Mouse (Mus musculus) thymus, postnatal 36 days (tissue): ENCODE data around the gene Map1lc3b.
"Not testable (repeated sequence)": the region's sequence is repeated elsewhere in the genome, so short reads cannot be mapped to it uniquely, and the experiment has no call there.

Experiments
- DNase-seq, 2 experiments: peaks; one replicate each; pipeline ENCODE4 v3.0.0; 2022; ENCODE audit warnings: mixed read lengths in 2 of 2

Gene Map1lc3b

DNA sequence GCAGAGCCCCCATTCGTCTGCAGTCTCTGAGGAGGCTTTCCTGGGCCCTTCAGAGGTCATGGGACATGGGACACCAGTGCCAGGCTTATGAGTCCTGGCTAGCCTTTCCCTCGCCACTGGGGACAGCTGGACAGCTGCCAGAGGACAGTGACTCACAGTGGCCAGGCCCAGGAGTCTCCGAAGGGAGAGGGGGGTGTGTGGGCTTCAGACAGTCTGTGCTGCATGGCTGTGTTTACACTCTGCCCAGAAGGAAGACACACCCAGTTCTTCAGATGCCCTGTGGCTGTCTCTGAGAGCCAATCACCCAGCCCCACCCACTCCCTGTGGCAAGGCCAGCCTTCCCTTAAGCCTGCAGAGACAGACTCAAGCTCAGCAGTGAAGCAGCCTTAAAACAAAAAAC is 16.9 kb upstream of the Map1lc3b start:
- DNase-seq, result no peak

DNA sequence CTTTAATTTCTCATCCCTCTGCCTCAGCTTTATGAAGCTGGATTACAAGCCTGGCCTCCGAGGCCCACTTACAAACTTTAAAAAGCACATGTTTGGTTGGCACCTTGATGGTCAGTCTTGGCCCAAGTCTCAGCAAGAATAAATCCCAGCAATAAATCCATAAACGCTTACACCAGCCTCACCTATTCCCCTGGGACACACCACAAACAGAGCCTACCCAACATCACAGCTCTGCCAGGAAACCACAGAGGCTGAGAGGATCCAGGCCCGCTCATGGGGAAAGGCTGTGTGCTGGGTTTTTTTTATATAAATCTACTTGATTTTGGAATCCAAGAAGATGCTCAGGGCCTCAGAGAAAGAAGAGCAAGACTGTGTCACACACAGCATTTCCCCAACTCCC is 14.5 kb upstream of the Map1lc3b start:
- no peak for DNase-seq

GRCm38 (mm10) chr8:121577751-121578675 is 12.1 kb upstream of the Map1lc3b start:
- no peak for DNase-seq

- peak; percentile 94 for DNase-seq
Measured at GRCm38 (mm10) chr8:121578676-121579451, 11.3 kb upstream of the Map1lc3b start, which contains the start of gene Fbxo31. Gene Fbxo31, minus strand, starts transcription at chr8:121578806.

DNA sequence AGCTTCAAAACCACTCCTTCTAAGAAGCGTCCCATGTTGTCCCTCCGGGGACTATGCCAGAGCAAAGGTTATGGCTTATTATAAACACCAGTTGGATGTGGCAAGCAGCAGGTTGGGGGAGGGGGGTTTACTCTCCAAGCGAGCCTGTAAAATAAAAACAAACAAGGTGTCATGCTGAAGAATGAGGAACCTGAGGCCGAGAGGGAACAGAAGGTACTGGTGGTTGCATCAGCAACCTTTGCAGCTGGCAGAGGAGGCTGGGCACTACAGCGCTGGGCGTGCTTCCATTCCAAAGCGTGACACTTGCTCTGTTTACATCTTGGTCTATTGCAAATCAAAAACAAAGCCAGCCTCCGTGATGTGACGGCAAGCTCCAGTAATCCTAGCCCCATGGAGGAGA is 9.7 kb upstream of the Map1lc3b start:
- no peak for DNase-seq

GRCm38 (mm10) chr8:121583653-121584052 is 6.5 kb upstream of the Map1lc3b start:
- no peak for DNase-seq

DNA sequence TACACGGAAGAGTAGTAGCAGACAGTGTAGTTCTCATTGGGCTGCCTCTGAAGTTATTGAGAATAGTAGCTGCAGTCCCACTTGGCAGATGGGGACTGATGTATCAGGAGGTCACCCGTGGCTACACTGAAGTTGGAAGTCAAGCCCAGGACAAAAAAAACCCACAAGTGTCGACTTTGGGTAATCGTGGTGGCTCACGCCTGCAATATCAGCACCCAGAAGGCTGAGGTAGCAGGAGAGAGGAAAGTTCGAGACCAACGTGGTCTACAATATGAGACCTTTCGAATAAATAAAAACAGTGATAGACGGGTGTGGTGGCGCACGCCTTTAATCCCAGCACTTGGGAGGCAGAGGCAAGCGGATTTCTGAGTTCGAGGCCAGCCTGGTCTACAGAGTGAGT is 5.4 kb upstream of the Map1lc3b start:
- DNase-seq, result no peak

DNA sequence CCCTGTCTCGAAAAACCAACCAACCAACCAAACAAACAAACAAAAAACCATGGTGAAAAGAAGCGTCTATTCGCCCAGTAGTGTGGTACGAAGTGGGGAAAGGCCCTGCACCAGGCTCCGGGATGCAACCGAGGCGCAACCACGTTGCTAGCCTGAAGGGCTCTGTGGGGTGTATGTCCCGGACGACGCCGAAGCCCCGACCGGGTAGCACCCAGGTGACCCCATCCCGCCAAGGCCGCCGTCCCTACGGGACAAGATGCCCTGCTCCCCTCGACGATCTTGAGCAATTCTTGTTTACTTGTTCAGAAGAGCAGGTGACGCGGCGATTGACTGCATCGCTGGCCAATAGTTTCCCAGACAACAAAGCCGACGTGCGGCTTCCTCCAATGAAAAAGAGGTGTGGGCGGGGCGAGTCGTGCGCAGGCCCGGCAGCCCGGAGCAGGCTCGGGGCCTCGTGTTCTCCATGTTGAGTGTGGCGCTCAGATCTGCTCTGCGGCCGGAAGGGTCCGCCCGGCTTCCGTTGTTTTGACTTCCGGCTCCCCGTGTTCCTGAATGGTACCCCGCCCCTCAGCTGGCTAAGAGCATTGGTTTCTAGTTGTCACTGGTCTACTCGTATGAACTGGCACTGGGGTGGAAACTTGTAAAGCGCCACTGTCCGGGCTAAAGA is 4.9 kb upstream of the Map1lc3b start:
- peak; percentile 99 to 100 for DNase-seq

- DNase-seq, result no peak
Measured at GRCm38 (mm10) chr8:121588750-121589149, 1.4 kb upstream of the Map1lc3b start.

DNA sequence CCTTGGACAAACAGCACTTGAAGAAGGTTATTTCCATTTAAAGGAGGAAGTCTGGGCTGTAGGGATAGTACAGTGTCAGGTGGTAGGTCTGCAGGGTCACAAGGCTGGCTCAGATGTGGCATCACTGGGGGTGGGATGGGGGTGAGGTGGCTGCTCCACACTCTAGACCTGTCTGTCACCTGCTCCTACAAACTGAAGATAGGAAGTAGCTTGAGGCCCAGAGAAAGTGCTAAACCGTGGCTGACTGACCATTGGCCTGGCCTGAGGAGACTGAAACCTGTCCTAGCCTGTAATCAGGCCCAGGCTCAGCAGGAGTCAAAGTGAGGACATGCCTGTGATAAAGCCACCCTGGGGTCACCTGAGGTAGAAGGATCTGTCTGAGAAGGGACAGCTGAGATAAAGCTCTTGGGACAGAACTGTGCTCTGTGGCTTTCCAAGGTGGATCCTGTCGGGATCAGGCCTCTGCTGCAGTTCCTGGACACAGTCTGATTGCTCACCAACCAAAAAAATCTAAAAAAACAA is 895 bp upstream of the Map1lc3b start:
- DNase-seq, result no peak

DNA sequence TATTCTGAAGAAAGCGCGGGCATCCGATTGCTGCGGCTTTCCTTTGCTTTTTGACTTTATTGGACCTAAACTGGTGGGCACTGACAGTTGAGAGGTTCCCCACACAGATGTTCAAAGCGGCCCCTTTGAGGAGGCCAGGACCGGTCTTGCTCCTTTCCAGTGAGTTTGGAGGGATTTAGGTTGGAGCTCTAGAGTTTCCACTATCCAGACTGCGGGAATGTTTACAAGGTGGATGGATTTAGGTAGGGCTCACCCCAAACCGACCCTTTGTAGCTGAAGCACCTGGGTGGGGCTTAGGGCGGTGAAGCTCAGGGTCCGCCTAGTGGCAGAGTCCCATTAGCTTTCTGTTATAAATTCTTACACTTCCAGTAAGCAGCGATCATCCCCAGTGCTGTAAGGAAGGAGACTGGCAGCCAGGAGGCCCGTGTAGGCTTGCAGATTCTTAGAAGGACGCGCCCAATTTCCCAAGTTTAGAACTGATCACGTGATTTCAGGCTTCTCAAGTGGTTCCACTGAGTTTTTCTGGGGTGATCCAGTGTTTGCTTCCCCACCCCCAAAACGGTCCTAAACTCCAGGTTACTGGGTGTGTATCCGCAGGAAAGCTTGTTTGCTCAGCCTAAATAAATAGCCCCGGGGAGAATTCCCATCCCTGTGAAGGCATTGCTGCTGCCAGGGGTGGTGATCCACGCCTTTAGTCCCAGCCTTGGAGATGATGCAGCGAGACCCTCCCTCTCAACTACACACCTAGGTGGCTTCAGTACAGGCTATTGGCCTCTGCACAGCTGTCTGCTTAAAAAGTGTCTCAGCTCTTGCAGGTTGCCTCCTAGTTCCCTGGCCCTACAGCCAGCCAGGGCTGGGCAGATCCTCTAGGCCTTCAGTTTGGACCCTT is 1.3 kb downstream of the Map1lc3b start:
- peak; percentile 61 to 66 for DNase-seq

DNA sequence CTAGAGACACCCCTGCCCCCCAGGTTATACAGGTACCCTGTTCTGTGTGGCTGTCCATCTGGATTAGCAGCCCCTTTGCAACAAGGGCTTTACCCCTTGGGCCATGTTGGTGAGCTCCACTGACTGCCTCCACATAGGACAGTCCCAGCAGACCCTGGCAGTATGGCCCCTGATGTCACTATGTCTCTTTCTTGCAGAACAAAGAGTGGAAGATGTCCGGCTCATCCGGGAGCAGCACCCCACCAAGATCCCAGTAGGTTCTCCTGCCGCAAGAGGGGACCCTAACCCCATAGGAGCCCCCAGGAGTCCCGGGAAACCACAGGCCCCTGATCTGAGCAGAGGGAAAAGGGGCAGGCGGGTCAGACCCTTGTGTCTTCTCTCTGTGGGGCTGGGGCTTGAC is 3.1 kb downstream of the Map1lc3b start:
- DNase-seq, result no peak

DNA sequence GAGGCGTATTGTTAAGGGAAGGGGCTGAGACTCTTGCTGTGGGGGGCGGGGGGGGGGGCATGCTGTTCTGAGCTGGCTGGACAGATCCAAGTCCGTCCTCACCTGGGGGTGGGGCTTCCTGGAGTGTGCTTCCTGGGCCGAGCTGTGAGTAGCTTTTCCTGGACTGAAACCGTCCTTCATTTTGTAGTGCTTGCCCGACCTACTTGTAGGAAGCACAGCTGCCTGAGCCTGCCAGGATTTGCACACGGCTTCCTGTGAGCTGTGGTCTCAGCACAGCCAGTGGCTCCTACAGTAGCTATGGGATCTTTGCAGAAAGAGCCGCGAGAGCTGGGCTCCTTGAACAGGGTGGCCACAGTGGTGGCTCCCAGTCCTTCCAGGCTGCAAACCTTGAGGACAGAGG is 3.8 kb downstream of the Map1lc3b start:
- DNase-seq, result no peak

GRCm38 (mm10) chr8:121597492-121597891 is 7.3 kb downstream of the Map1lc3b start:
- DNase-seq, result not testable (repeated sequence)

DNA sequence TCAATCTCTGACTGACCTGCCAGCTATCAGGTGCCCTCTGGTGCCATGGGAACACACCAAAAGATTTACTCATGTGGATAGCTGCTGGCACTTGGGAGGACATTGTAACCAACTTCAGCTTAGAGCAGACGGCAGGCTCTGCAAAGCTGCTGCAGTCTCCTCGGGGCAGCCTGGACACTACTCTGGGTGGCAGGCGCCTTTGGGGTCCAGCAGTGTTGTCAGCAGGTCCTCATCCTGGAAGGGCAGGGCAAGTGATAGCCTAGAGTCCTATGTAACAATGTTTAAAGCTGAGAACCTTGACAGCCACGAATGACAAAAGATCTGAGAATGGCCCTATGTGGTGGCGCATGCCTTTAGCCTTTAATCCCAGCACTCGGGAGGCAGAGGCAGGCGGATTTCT is 8.0 kb downstream of the Map1lc3b start:
- DNase-seq, result no peak

GRCm38 (mm10) chr8:121598892-121599291 is 8.7 kb downstream of the Map1lc3b start:
- DNase-seq, result peak; percentile 73 to 76

DNA sequence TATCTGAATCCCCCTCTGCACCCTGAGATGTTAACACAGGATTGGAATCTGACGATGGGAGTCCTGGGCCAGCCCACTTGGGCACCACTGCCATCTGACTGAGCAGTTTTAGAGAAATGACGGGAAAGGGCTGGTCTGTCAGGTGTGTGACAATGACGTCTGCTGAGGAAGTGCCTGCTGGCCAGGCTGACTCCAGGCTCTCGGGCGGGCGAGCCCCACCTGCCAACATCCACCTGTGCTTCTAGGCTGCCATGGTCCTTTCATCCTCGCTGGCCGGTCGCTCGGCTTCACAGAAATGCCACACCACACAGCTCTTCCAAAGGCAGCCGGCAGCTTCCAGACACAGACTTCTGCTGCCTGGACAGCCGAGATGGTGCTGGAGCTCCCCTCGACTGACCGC is 9.7 kb downstream of the Map1lc3b start:
- DNase-seq, result no peak

GRCm38 (mm10) chr8:121602411-121602810 is 12.2 kb downstream of the Map1lc3b start:
- no peak for DNase-seq

DNA sequence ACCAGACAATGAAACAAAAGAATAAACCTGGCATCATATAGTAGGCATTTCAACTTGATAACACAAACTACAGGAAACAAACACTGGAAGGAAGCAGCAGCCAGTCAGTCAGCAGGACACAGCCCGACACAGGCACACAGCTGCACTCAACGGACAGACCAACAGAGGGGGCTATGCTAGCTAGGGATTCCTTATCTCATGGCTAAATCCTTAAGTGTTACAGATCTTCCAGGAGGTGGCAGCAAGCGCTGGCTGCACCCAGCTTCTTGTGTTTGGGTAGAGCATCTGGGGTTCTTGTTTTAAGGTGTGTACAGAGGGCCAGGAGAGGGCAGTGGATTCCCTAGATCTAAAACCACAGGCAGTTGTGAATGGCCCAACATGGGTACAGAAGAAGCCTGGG is 12.7 kb downstream of the Map1lc3b start:
- peak; percentile 65 to 71 for DNase-seq

- no peak for DNase-seq
Measured at GRCm38 (mm10) chr8:121603801-121604200, 13.6 kb downstream of the Map1lc3b start.

DNA sequence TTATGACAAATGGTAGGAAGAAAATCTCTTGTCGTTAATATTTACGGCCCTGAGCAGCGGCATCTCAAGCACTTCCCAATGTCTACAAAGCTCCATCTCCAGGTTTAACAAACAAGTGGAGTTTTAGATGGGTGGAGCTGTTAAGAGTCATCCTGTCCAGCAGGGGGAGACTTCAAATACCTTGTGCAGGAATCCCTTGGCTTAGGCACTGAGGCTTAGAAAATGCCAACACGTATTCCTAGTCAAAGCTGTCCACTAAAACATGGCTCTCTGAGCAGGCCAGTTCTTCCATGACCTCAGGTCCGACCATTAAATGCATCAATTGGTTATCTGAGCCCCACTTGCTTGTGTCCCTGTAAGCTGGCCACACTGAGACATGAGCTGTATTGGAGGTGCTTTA is 17.5 kb downstream of the Map1lc3b start:
- no peak for DNase-seq

- DNase-seq, result no peak
Measured at GRCm38 (mm10) chr8:121609251-121609650, 19.1 kb downstream of the Map1lc3b start.
